Mouse (Mus musculus): ENCODE measurements around the gene 2810004N23Rik. TPM values are rescaled to one million over a fixed set of nuclear protein-coding genes. Genes with fewer than 3 reads are reported as not detected.

2810004N23Rik gene
- polyA plus RNA-seq, 1 experiment from 2014 or later = 51.6 TPM

GRCm38 (mm10) chr8:124896010-124896631 lies 33.2 kb upstream of the 2810004N23Rik start:
- Histone ChIP-seq H3K4me1 (replicated peaks) (peaks cover 35% of the 10 kb centered on the region), H3K4me3 (peak overlapping the region; percentile 93), H3K9ac (0 out of 2 replicates have a peak overlapping the region, but pooled peaks have one; percentile 2), H3K4me2 (peak overlapping the region; percentile 97), H3K27me3 (no peaks in the 10 kb centered on the region), H3K9me3 (replicated peaks) (no peaks in the 10 kb centered on the region), H3K27ac (peak overlapping the region; percentile 85), H3K36me3 (peaks cover 38% of the 10 kb centered on the region)
- 78% methylated on average over 26 of the region's 26 CpGs for WGBS
- ATAC-seq (replicated peaks; ENCODE audit: insufficient number of reproducible peaks, insufficient read depth, low FRiP score, low read depth) = no peak

GRCm38 (mm10) chr8:124892596-124892995 lies 29.7 kb upstream of the 2810004N23Rik start:
- no peak for ATAC-seq (replicated peaks; ENCODE audit: insufficient number of reproducible peaks, insufficient read depth, low FRiP score, low read depth)
- no peaks in the 10 kb centered on the region for H3K27me3 ChIP-seq
- no peak overlapping the region for H3K9ac ChIP-seq
- 65% methylated on average over 3 of the region's 3 CpGs for WGBS
- H3K4me1 ChIP-seq (replicated peaks) = peaks cover 26% of the 10 kb centered on the region
- H3K36me3 ChIP-seq = peaks cover 50% of the 10 kb centered on the region
- no peak overlapping the region for H3K4me2 ChIP-seq
- no peak overlapping the region for H3K4me3 ChIP-seq
- no peaks in the 10 kb centered on the region for H3K9me3 ChIP-seq (replicated peaks)
- no peak overlapping the region for H3K27ac ChIP-seq

GRCm38 (mm10) chr8:124888385-124888784 lies 25.5 kb upstream of the 2810004N23Rik start:
- no peak overlapping the region for H3K9ac ChIP-seq
- no peaks in the 10 kb centered on the region for H3K27me3 ChIP-seq
- H3K4me3 ChIP-seq = no peak overlapping the region
- no peaks in the 10 kb centered on the region for H3K9me3 ChIP-seq (replicated peaks)
- H3K36me3 ChIP-seq = peaks cover 78% of the 10 kb centered on the region
- ATAC-seq (replicated peaks; ENCODE audit: insufficient number of reproducible peaks, insufficient read depth, low FRiP score, low read depth) = no peak
- no peak overlapping the region for H3K27ac ChIP-seq
- 97% methylated on average over 5 of the region's 5 CpGs for WGBS
- no peak overlapping the region for H3K4me2 ChIP-seq
- no peaks in the 10 kb centered on the region for H3K4me1 ChIP-seq (replicated peaks)

- 45% methylated on average over 10 of the region's 10 CpGs for whole genome bisulfite sequencing
- Histone ChIP-seq H3K4me3 (no peak overlapping the region), H3K36me3 (peaks cover 85% of the 10 kb centered on the region), H3K27me3 (no peaks in the 10 kb centered on the region), H3K9me3 (replicated peaks) (no peaks in the 10 kb centered on the region), H3K9ac (no peak overlapping the region), H3K4me2 (no peak overlapping the region), H3K27ac (no peak overlapping the region), H3K4me1 (replicated peaks) (peaks cover 3% of the 10 kb centered on the region; the same call in 1 of the 2 replicates)
- no peak for ATAC-seq (replicated peaks; ENCODE audit: insufficient number of reproducible peaks, insufficient read depth, low FRiP score, low read depth)
These were observed 16.1 kb upstream of the 2810004N23Rik start for GRCm38 (mm10) chr8:124878946-124879526.

- Histone ChIP-seq H3K36me3 (peaks cover 85% of the 10 kb centered on the region), H3K4me2 (no peak overlapping the region), H3K4me1 (replicated peaks) (peaks cover 3% of the 10 kb centered on the region; the same call in 1 of the 2 replicates), H3K4me3 (no peak overlapping the region), H3K9ac (no peak overlapping the region), H3K27me3 (no peaks in the 10 kb centered on the region), H3K9me3 (replicated peaks) (no peaks in the 10 kb centered on the region), H3K27ac (no peak overlapping the region)
- ATAC-seq (replicated peaks; ENCODE audit: insufficient number of reproducible peaks, insufficient read depth, low FRiP score, low read depth) = no peak
- 73% methylated on average over 5 of the region's 5 CpGs for WGBS
These were observed 15.2 kb upstream of the 2810004N23Rik start for GRCm38 (mm10) chr8:124878141-124878540.

GRCm38 (mm10) chr8:124872690-124873089 lies 9.8 kb upstream of the 2810004N23Rik start:
- Histone ChIP-seq H3K27ac (no peak overlapping the region), H3K4me2 (no peak overlapping the region), H3K9ac (no peak overlapping the region), H3K4me3 (no peak overlapping the region), H3K4me1 (replicated peaks) (peaks cover 23% of the 10 kb centered on the region), H3K36me3 (peaks cover 51% of the 10 kb centered on the region), H3K27me3 (no peaks in the 10 kb centered on the region), H3K9me3 (replicated peaks) (no peaks in the 10 kb centered on the region)
- ATAC-seq (replicated peaks; ENCODE audit: insufficient number of reproducible peaks, insufficient read depth, low FRiP score, low read depth) = 0 out of 2 replicates have a peak, but pooled peaks have one; percentile 47
- WGBS = 33% methylated on average over 5 of the region's 5 CpGs

- Histone ChIP-seq H3K9me3 (replicated peaks) (no peaks in the 10 kb centered on the region), H3K9ac (no peak overlapping the region), H3K27ac (no peak overlapping the region), H3K27me3 (no peaks in the 10 kb centered on the region), H3K4me2 (no peak overlapping the region), H3K4me1 (replicated peaks) (peaks cover 29% of the 10 kb centered on the region), H3K36me3 (peaks cover 46% of the 10 kb centered on the region), H3K4me3 (no peak overlapping the region)
- 91% methylated on average over 7 of the region's 7 CpGs for WGBS
- no peak for ATAC-seq (replicated peaks; ENCODE audit: insufficient number of reproducible peaks, insufficient read depth, low FRiP score, low read depth)
These were observed 9.2 kb upstream of the 2810004N23Rik start for GRCm38 (mm10) chr8:124872081-124872480.

- ATAC-seq (replicated peaks; ENCODE audit: insufficient number of reproducible peaks, insufficient read depth, low FRiP score, low read depth) = no peak
- Histone ChIP-seq H3K4me3 (no peak overlapping the region), H3K9me3 (replicated peaks) (no peaks in the 10 kb centered on the region), H3K4me2 (no peak overlapping the region), H3K36me3 (peaks cover 40% of the 10 kb centered on the region), H3K9ac (no peak overlapping the region), H3K27ac (no peak overlapping the region), H3K27me3 (no peaks in the 10 kb centered on the region), H3K4me1 (replicated peaks) (peaks cover 35% of the 10 kb centered on the region)
- 93% methylated on average over 7 of the region's 7 CpGs for WGBS
These were observed 8.6 kb upstream of the 2810004N23Rik start for GRCm38 (mm10) chr8:124871474-124871873.

- H3K4me2 ChIP-seq = no peak overlapping the region
- H3K27me3 ChIP-seq = no peaks in the 10 kb centered on the region
- ATAC-seq (replicated peaks; ENCODE audit: insufficient number of reproducible peaks, insufficient read depth, low FRiP score, low read depth) = no peak
- no peak overlapping the region for H3K4me3 ChIP-seq
- no peak overlapping the region for H3K9ac ChIP-seq
- H3K9me3 ChIP-seq (replicated peaks) = no peaks in the 10 kb centered on the region
- H3K36me3 ChIP-seq = peaks cover 30% of the 10 kb centered on the region
- WGBS = 39% methylated on average over 6 of the region's 6 CpGs
- peaks cover 47% of the 10 kb centered on the region for H3K4me1 ChIP-seq (replicated peaks)
- no peak overlapping the region for H3K27ac ChIP-seq
These were observed 6.8 kb upstream of the 2810004N23Rik start for GRCm38 (mm10) chr8:124869708-124870107.

GRCm38 (mm10) chr8:124867126-124867525 lies 4.2 kb upstream of the 2810004N23Rik start:
- H3K4me3 ChIP-seq = no peak overlapping the region
- ATAC-seq (replicated peaks; ENCODE audit: insufficient number of reproducible peaks, insufficient read depth, low FRiP score, low read depth) = no peak
- H3K27ac ChIP-seq = peak overlapping the region; percentile 26; the same call in 1 of the 2 replicates
- H3K4me1 ChIP-seq (replicated peaks) = peaks cover 49% of the 10 kb centered on the region
- no peaks in the 10 kb centered on the region for H3K9me3 ChIP-seq (replicated peaks)
- H3K4me2 ChIP-seq = no peak overlapping the region
- WGBS = 24% methylated on average over 2 of the region's 2 CpGs
- no peak overlapping the region for H3K9ac ChIP-seq
- H3K36me3 ChIP-seq = peaks cover 12% of the 10 kb centered on the region
- no peaks in the 10 kb centered on the region for H3K27me3 ChIP-seq

GRCm38 (mm10) chr8:124866669-124867068 lies 3.7 kb upstream of the 2810004N23Rik start:
- WGBS = 32% methylated on average over 3 of the region's 3 CpGs
- ATAC-seq (replicated peaks; ENCODE audit: insufficient number of reproducible peaks, insufficient read depth, low FRiP score, low read depth) = no peak
- H3K9ac ChIP-seq = no peak overlapping the region
- H3K36me3 ChIP-seq = peaks cover 8% of the 10 kb centered on the region
- no peak overlapping the region for H3K4me3 ChIP-seq
- no peaks in the 10 kb centered on the region for H3K27me3 ChIP-seq
- H3K4me1 ChIP-seq (replicated peaks) = peaks cover 53% of the 10 kb centered on the region
- peak overlapping the region; percentile 18 for H3K27ac ChIP-seq
- no peaks in the 10 kb centered on the region for H3K9me3 ChIP-seq (replicated peaks)
- H3K4me2 ChIP-seq = no peak overlapping the region

GRCm38 (mm10) chr8:124863729-124864128 lies 809 bp upstream of the 2810004N23Rik start:
- Histone ChIP-seq H3K27ac (peak overlapping the region; percentile 89), H3K4me1 (replicated peaks) (peaks cover 62% of the 10 kb centered on the region), H3K4me3 (peak overlapping the region; percentile 72), H3K9ac (peak overlapping the region; percentile 92), H3K27me3 (no peaks in the 10 kb centered on the region), H3K36me3 (peaks cover 9% of the 10 kb centered on the region; the same call in 1 of the 2 replicates), H3K4me2 (peak overlapping the region; percentile 75), H3K9me3 (replicated peaks) (no peaks in the 10 kb centered on the region)
- WGBS = 8% methylated on average over 8 of the region's 8 CpGs
- ATAC-seq (replicated peaks; ENCODE audit: insufficient number of reproducible peaks, insufficient read depth, low FRiP score, low read depth) = no peak

All from heart, embryonic 15.5 days (tissue).